Mouse (Mus musculus) kidney, adult 2 months (tissue): Measurements from ENCODE around the gene Akr1c12.

Experiments used
- CTCF ChIP-seq: fragments of 200-500 bp; conservative IDR thresholded peaks from 2 replicates; pipeline ENCODE4 v1.5.1; 2011; ENCODE audit warnings: low read depth, mild to moderate bottlenecking, control low read depth, low read length, moderate library complexity, mixed read lengths; ENCODE audit not compliant: insufficient read depth, insufficient read length
- POLR2A ChIP-seq: fragments of 200-500 bp; IDR thresholded peaks from one replicate; pipeline ENCODE4 v1.6.1; 2011; ENCODE audit warnings: low read depth, low read length, control low read depth

DNA sequence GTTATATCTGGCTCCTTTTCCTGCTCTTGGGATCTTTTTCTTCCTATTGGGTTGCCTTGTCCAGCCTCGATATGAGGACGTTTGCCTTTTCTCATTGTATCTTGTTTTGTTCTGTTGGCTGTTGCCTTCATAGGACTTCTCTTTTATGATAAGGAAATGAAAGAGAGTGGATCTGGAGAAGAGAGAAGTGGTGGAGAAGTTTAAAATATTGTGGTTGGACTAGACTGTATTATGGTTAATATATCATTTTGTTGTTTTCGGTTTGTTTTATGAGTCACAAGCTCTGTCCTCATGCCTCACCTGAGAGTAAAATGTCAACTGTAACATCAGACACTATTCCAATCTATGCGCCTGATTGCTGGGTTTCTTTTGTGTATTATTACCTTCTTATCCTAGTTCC lies 17.8 kb upstream of the Akr1c12 start:
- TF ChIP-seq POLR2A (no peak), CTCF (no peak)
